Mouse (Mus musculus): ENCODE measurements at regions not wholly inside any gene's neighbourhood (a gene's known extent, or its start where the extent isn't known, plus 50 kb on each side); places are given as distances from the start of the nearest gene placed in this dataset.
A peak's percentile ranks its signal among the peaks of the same experiment; 100 is the strongest.

GRCm38 (mm10) chr9:112608932-112609331 is 373.2 kb upstream of the Arpp21 start:
- no peak for DNase-seq
- intact Hi-C loops (cut with DNase I), result no loop called here

- intact Hi-C loops (cut with DNase I), result no loop called here
- no peak for DNase-seq
These were observed 371.5 kb upstream of the Arpp21 start for GRCm38 (mm10) chr9:112607221-112607620.

GRCm38 (mm10) chr9:112595731-112596130 is 360.0 kb upstream of the Arpp21 start:
- DNase-seq, result no peak
- intact Hi-C loops (cut with DNase I), result no loop called here

DNA sequence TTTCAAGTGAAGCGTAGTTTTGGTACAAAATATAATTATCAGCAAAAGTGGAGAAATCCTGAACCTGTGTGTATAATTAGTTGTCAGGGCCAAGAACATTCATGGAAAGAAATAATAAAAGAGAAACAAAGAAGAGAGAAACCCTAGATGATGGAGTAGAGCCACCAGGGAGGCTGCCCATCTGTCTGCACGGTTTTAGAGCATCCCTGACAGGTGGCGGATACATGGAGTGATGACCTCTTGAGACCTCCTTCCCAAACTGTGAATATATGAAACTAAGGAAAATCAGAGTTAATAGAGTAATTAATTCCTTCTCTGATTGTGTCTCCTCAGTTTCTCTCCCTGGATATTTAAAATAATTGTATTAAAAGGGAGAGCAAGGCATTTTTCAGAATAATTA is 354.5 kb upstream of the Arpp21 start:
- DNase-seq, result no peak
- intact Hi-C loops (cut with DNase I), result no loop called here

- intact Hi-C loops (cut with DNase I), result no loop called here
- no peak for DNase-seq
These were observed 337.6 kb upstream of the Arpp21 start for GRCm38 (mm10) chr9:112573316-112573715.

DNA sequence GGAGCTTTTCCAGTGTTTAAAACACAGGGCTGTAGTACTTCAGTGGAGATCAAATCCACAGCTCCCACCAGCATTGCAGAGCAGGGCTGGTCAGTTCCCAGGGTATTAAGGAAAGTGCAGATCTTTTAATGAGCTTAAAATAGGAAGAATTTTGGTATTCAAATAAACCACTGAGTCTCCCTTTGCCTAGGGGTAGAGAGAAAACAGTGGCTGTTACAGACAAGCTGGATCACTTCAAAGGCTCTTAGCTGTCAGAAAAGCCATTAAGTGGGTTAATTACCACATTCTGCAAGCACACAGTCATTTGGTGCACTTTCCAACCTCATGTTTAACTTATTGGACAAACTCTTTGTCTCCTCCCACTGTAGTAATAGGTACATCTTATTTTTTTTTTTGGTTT is 325.6 kb upstream of the Arpp21 start:
- intact Hi-C loops (cut with DNase I), result no loop called here
- no peak for DNase-seq

DNA sequence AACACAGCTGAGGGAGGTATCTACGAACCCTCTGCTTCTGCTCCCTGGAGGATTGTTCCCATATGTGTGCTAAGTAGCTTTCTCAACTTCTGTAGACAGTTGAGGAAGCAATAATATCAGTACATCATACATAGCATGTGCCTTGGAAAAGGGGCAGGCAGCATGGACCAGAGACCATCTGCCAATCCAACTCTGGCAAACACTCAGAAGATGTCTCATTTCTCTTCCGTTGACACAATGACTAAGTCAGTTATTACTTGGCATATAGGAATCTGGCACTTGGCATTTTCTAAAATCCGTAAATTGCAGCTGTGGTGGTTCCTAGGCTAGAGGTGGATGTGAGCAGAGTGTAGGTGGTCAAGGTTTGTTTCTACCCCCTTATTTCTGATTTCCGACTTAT is 324.5 kb upstream of the Arpp21 start:
- intact Hi-C loops (cut with DNase I), result no loop called here
- no peak for DNase-seq

- intact Hi-C loops (cut with DNase I), result no loop called here
- DNase-seq, result no peak
These were observed 302.2 kb upstream of the Arpp21 start for GRCm38 (mm10) chr9:112537924-112538323.

DNA sequence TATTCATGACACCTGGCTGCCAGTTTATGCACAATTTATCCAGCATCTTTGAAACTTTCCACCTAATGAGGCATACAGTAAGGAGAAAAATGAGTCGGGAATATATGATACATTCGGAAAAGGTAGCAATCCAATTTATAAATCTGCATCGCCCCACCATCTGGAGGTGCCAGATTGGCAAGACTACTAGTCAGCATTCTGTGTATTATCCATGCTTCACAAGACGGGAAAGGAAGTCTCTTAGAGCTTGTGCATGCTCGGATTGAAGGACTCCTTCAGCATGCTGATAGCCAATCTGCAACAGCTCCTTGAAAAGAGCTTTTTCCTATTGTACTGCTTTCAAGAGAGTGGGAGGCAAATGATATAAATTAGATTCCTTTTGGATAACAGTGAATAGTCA is 289.6 kb upstream of the Arpp21 start:
- intact Hi-C loops (cut with DNase I), result no loop called here
- no peak for DNase-seq

DNA sequence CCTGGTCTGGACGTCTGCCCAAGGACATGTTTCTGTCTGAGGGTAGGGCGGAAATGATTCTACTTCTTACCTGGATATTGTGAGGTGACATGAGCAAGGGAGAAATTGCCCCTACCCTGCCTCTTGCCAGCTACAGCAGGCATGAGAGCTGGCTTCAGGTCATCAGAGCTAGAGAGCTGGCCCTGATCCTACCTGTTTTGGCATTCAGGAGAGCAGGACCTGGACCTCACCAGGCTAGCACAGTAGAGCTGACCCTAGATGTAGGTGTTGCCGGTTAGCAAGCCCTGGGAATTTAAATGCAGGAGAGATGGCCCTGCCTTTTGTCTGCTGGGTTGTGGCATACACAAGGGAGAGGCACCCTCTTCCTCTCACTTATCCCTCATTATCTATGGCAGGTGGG is 287.5 kb upstream of the Arpp21 start:
- DNase-seq, result no peak
- intact Hi-C loops (cut with DNase I), result no loop called here

DNA sequence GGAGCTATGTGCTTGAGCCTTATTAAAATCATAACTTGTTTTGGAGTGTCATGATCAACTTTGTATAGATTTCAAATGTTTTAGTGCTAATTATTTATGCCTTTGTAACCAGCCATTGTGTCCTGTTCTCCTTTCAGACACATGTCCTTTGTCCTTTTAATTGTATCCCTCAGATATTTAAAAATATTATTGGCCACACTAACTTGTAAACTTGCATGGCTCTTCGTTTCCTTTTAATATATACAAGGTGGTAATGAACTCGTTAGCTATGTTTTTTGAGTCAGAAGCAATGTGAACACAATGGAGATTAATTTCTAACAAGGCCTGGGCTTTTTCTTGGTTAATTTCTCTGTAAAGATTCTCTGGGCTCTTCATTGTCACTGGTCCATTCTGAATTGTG is 275.0 kb upstream of the Arpp21 start:
- no peak for DNase-seq

DNA sequence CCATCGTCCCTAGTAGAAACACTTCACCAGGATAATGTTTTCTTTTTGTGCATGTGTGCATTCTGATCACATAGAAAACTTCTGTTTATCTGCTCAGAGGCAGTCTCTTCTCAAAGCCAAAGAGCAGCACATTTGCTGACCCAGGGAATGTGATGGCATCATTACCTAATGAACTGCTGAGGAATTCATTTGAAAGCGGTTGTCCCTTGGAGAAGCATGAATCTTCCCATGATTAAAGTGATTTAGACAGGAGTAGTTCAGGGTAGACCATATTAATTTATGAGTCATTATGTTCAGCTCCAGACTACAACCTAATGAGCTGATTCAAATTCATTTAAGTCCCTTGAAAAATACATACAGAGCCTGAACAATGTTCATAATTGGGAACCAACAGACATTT is 271.1 kb upstream of the Arpp21 start:
- intact Hi-C loops (cut with DNase I), result no loop called here
- no peak for DNase-seq

More for the DNA sequence above, 275.0 kb upstream of the Arpp21 start:
- intact Hi-C loops (cut with DNase I), result no loop called here

DNA sequence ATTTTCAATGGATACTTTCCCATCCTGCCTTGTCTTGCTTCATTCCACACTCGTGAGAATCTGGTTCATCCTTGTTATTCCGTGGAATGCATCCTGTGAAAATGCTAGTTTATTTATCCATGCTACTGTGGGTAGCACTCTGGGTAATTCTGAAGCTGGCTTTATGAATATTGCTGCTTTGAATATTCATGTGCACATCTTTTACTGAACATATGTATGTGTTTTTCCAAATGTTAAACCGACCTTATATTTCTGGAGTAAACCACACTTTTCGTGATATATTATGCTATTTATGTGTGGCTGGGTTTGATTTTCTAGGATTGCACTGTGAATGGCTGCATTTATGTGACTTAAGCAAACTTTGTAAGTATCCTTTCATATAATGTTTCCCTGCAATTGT is 262.9 kb upstream of the Arpp21 start:
- intact Hi-C loops (cut with DNase I), result no loop called here
- DNase-seq, result no peak

- DNase-seq, result no peak
- intact Hi-C loops (cut with DNase I), result no loop called here
These were observed 260.3 kb upstream of the Arpp21 start for GRCm38 (mm10) chr9:112495930-112496527.

- intact Hi-C loops (cut with DNase I), result no loop called here
- peak; percentile 24 to 48 for DNase-seq
These were observed 255.2 kb upstream of the Arpp21 start for GRCm38 (mm10) chr9:112490963-112491362.

DNA sequence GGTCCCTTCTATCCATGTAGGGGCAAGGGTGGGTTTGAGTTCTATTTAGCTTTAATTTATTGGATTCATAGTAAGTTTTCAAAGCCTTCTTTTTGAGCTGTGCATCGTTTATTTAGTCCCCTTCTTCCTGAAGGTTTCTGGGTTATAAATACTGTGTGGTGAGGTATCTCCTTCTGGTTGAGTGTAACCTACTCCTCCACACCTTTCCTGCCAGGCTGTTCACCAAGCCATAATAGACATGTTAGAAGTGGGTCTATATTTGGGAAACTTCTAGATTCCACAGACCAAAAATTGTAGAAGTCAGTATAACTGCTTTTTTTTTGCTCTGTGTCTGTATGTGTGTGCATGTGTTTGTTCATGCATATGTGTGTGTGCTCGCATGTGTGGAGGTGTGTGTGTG is 240.9 kb upstream of the Arpp21 start:
- DNase-seq, result no peak
- intact Hi-C loops (cut with DNase I), result no loop called here

DNA sequence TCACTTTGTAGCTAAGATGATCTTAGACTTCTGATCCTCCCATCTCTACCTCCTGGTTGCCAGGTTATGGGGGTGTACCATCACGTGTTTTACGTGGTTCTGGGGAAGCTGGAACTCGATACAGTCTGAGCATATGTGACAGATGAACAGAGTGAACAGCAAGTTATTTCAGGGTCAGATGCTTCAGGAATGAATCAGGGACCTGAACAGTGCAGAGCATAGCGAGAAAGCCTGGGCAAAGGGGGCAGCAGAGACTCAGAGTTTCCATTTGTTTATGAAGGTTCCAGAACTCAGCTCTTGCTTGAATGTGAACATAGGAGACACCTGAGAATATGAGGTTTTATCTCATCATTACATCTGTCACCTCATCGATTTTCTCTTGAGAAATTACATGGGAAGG is 221.9 kb upstream of the Arpp21 start:
- intact Hi-C loops (cut with DNase I), result no loop called here
- DNase-seq, result no peak

DNA sequence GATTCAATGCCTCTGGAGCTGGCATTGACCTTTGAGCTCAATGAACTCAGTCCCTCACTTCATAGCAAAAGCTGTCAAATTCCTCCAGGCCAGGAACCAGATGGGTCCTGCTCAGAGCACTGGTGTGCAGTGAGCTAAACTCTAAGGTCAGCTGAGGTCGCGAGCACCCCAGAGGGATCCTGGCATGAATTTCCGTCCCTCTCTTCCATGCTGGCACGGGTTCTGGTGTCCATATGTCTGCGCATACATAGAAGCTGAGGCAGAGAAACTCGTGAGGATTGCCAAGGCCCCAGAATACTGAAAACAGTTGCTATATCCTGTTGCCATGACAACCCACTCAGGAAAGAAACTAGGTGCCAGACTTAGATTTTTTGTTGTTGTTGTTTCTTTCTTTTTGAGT is 219.0 kb upstream of the Arpp21 start:
- DNase-seq, result no peak
- intact Hi-C loops (cut with DNase I), result no loop called here

- peak in 1 of 2 experiments; percentile 3 for DNase-seq
- intact Hi-C loops (cut with DNase I), result no loop called here
These were observed 211.8 kb upstream of the Arpp21 start for GRCm38 (mm10) chr9:112447515-112447914.

DNA sequence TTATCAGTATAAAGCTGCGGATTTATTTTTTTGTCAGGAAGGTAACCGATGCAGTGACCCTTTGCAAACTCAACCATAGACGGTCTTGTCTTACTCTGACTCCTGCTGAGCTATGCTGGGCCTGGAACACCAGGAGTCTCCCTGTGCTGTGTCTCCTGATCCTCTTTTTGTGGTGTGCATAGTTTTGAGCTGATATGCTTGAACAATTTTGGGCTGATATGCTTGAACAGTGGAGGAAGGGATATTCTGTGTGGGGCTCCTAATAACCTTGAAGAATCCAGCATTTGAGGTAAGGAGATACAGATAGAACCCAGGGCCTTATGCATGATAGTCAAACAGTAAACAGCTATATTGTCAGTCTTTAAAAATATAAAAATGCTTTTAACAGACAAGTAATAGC is 211.2 kb upstream of the Arpp21 start:
- no peak for DNase-seq
- intact Hi-C loops (cut with DNase I), result no loop called here

GRCm38 (mm10) chr9:112446027-112446352 is 210.3 kb upstream of the Arpp21 start:
- intact Hi-C loops (cut with DNase I), result no loop called here
- DNase-seq, result no peak

- intact Hi-C loops (cut with DNase I), result no loop called here
- DNase-seq, result no peak
These were observed 209.7 kb upstream of the Arpp21 start for GRCm38 (mm10) chr9:112445230-112446026.

DNA sequence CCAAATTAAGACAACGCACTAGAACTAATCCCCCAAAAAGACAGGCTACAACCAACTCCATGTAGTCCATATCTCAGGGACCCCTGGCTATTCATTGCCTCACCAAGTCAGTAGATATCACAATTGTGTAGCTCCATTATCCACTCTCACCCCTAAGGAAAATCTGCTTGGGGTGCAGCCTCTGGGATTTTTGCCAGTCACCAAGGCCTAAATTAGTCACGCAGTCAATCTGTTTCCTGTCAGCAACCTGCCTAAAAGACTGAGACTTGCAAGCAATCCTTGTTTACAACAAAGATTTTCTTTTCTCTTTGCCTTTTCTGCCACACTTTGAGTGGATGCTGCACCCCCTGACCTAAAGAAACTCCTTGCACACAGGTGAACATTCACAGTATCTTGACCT is 208.5 kb upstream of the Arpp21 start:
- intact Hi-C loops (cut with DNase I), result no loop called here
- DNase-seq, result no peak

Data from heart, postnatal 10 days (tissue).